ENCODE assay signal across 11 mouse cellular contexts in genomic region chr14:22183195-22183594, GRCm38 (mm10).
DNase-seq lines count a peak whose midpoint lies in the region; ATAC-seq and TF ChIP-seq lines count a peak whose summit lies in the region.
"Had no signal": no experiment of that assay in that cellular context is flagged by ENCODE, and none has a peak within 500 bp of the region (broad histone marks: within the 10 kb centered on the region; RNA-seq: fewer than 3 reads in every experiment).

No protein-coding gene starts in this region.

- H3K27ac ChIP-seq in MEL (ENCODE audit: control insufficient read depth, low read depth, low read length): peak overlapping the region; percentile 88
- H3K27ac ChIP-seq in liver, embryonic 14.5 days: no peak overlapping the region
- no peak overlapping the region for H3K27ac ChIP-seq in hindbrain, embryonic 11.5 days (ENCODE audit: low read depth, low read length)
- no peak overlapping the region for H3K27ac ChIP-seq in forebrain, embryonic 14.5 days (ENCODE audit: low read depth, low read length)
- H3K27ac ChIP-seq: heart, embryonic 13.5 days; macrophage had no signal

- H3K9me3 ChIP-seq in MEL (replicated peaks; ENCODE audit: insufficient read depth, low read length): no peaks in the 10 kb centered on the region
- no peaks in the 10 kb centered on the region for H3K9me3 ChIP-seq in liver, embryonic 14.5 days (ENCODE audit: control insufficient read depth, low read length)
- H3K9me3 ChIP-seq in hindbrain, embryonic 11.5 days (ENCODE audit: control insufficient read depth, low read length): no peaks in the 10 kb centered on the region
- no peaks in the 10 kb centered on the region for H3K9me3 ChIP-seq in forebrain, embryonic 14.5 days (replicated peaks; ENCODE audit: control insufficient read depth, low read length)
- H3K9me3 ChIP-seq: heart, embryonic 13.5 days had no signal

- peaks cover 0 to 28% of the 10 kb centered on the region in 2 experiments; a peak in 2 of 4 replicates for H3K36me3 ChIP-seq in MEL (ENCODE audit: control insufficient read depth in 1 of 2, insufficient read depth in 2 of 2, low read length in 2 of 2)
- no peaks in the 10 kb centered on the region for H3K36me3 ChIP-seq in liver, embryonic 14.5 days (replicated peaks; ENCODE audit: control insufficient read depth, insufficient read depth, low read depth)
- no peaks in the 10 kb centered on the region for H3K36me3 ChIP-seq in hindbrain, embryonic 11.5 days (ENCODE audit: control insufficient read depth, insufficient read depth, low read length)
- no peaks in the 10 kb centered on the region for H3K36me3 ChIP-seq in forebrain, embryonic 14.5 days (ENCODE audit: control insufficient read depth, insufficient read depth, low read length)
- H3K36me3 ChIP-seq: heart, embryonic 13.5 days had no signal

- H3K4me1 ChIP-seq in MEL (ENCODE audit: control insufficient read depth in 1 of 2, insufficient read depth in 2 of 2, low read length in 2 of 2): peaks cover 10 to 23% of the 10 kb centered on the region in 2 experiments
- H3K4me1 ChIP-seq in liver, embryonic 14.5 days (replicated peaks; ENCODE audit: control insufficient read depth in 2 of 2, insufficient read depth in 2 of 2, low read length in 1 of 2): peaks cover 0 to 4% of the 10 kb centered on the region in 2 experiments; a peak in 2 of 4 replicates
- no peaks in the 10 kb centered on the region for H3K4me1 ChIP-seq in hindbrain, embryonic 11.5 days (replicated peaks; ENCODE audit: control insufficient read depth, insufficient read depth, low read length)
- no peaks in the 10 kb centered on the region for H3K4me1 ChIP-seq in forebrain, embryonic 14.5 days (ENCODE audit: control insufficient read depth, insufficient read depth, low read length)
- H3K4me1 ChIP-seq: heart, embryonic 13.5 days had no signal

- WGBS in liver, embryonic 14.5 days (ENCODE audit: insufficient replicate concordance): 8% methylated on average over 3 of the region's 3 CpGs
- 85% methylated on average over 3 of the region's 3 CpGs for WGBS in hindbrain, embryonic 11.5 days
- 88% methylated on average over 3 of the region's 3 CpGs for WGBS in forebrain, embryonic 14.5 days

- TF ChIP-seq CTCF in MEL (IDR thresholded peaks at IDR 0.05 in 2 of 3, conservative IDR thresholded peaks at IDR 0.05 in 1 of 3; ENCODE audit: control insufficient read depth in 1 of 3, insufficient read depth in 1 of 3, low read depth in 2 of 3, low read length in 3 of 3, poor library complexity in 1 of 3, severe bottlenecking in 1 of 3): no peak
- TF ChIP-seq CTCF in liver, embryonic 14.5 days (IDR thresholded peaks at IDR 0.05; ENCODE audit: low read depth): no peak

- no peaks in the 10 kb centered on the region for H3K79me2 ChIP-seq in MEL (ENCODE audit: control insufficient read depth, insufficient read depth, low read length, poor library complexity)

- no peak overlapping the region for H3K4me2 ChIP-seq in liver, embryonic 14.5 days (ENCODE audit: low read depth)
- no peak overlapping the region for H3K4me2 ChIP-seq in hindbrain, embryonic 11.5 days (replicated peaks; ENCODE audit: low read depth, low read length)
- H3K4me2 ChIP-seq in forebrain, embryonic 14.5 days (ENCODE audit: low read length): no peak overlapping the region
- H3K4me2 ChIP-seq: heart, embryonic 13.5 days had no signal

- TF ChIP-seq POLR2A in MEL (IDR thresholded peaks at IDR 0.05; ENCODE audit: control insufficient read depth in 1 of 2, insufficient read depth in 1 of 2, low read depth in 1 of 2, low read length in 2 of 2, poor library complexity in 1 of 2): peak in 1 of 2 experiments; percentile 42; a peak in 1 of 4 replicates

- peak; percentile 71 to 83 for TF ChIP-seq EP300 in MEL (IDR thresholded peaks at IDR 0.05; ENCODE audit: low read depth in 1 of 2, low read length in 2 of 2)
- no peak for TF ChIP-seq EP300 in liver, embryonic 14.5 days (IDR thresholded peaks at IDR 0.05; ENCODE audit: low read depth)

- DNase-seq in CD4-positive helper T cell, adult 2 months (ENCODE audit: low read depth, low spot score): peak; percentile 37
- DNase-seq in MEL (ENCODE audit: low read depth, low spot score): peak; percentile 91
- DNase-seq in liver, embryonic 14.5 days (ENCODE audit: low read depth in 3 of 3, low spot score in 3 of 3): peak in 2 of 3 experiments; percentile 9 to 10
- DNase-seq in thymus, adult 18-20 months: peak; percentile 25 to 46
- DNase-seq in adrenal gland, adult (ENCODE audit: inconsistent age in 2 of 2, low spot score in 1 of 2): no peak
- DNase-seq in hindbrain, embryonic 11.5 days (ENCODE audit: low spot score): no peak
- no peak for DNase-seq in forebrain, embryonic 14.5 days (ENCODE audit: low spot score)
- DNase-seq: embryo, embryonic 11 days had no signal

- ATAC-seq in liver, embryonic 14.5 days (ENCODE audit: insufficient read depth): no peak
- ATAC-seq in hindbrain, embryonic 11.5 days (ENCODE audit: low FRiP score): no peak
- ATAC-seq in forebrain, embryonic 14.5 days: no peak
- ATAC-seq: hindbrain, embryonic 16.5 days had no signal

- no peak for TF ChIP-seq RAD21 in MEL (IDR thresholded peaks at IDR 0.05; ENCODE audit: low read depth, low read length)

- no peak overlapping the region for H3K4me3 ChIP-seq in MEL (ENCODE audit: control insufficient read depth in 1 of 2, insufficient read depth in 1 of 2, low read depth in 2 of 2, low read length in 2 of 2)
- H3K4me3 ChIP-seq in liver, embryonic 14.5 days (ENCODE audit: insufficient read depth in 1 of 2, low read depth in 2 of 2, low read length in 2 of 2): no peak overlapping the region
- no peak overlapping the region for H3K4me3 ChIP-seq in hindbrain, embryonic 11.5 days (ENCODE audit: low read depth, low read length)
- no peak overlapping the region for H3K4me3 ChIP-seq in forebrain, embryonic 14.5 days (ENCODE audit: low read depth, low read length)
- H3K4me3 ChIP-seq: heart, embryonic 13.5 days had no signal

- H3K27me3 ChIP-seq in MEL (ENCODE audit: control insufficient read depth in 1 of 2, insufficient read depth in 2 of 2, low read length in 2 of 2): no peaks in the 10 kb centered on the region
- H3K27me3 ChIP-seq in liver, embryonic 14.5 days (ENCODE audit: control insufficient read depth, insufficient read depth, low read length): no peaks in the 10 kb centered on the region
- no peaks in the 10 kb centered on the region for H3K27me3 ChIP-seq in hindbrain, embryonic 11.5 days (ENCODE audit: control insufficient read depth, insufficient read depth, low read length)
- no peaks in the 10 kb centered on the region for H3K27me3 ChIP-seq in forebrain, embryonic 14.5 days (replicated peaks; ENCODE audit: control insufficient read depth, insufficient read depth, low read length)

- H3K9ac ChIP-seq in MEL (ENCODE audit: control insufficient read depth, low read depth, low read length, poor library complexity, severe bottlenecking): peak overlapping the region; percentile 33; the same call in 1 of the 2 replicates
- H3K9ac ChIP-seq in liver, embryonic 14.5 days (replicated peaks): no peak overlapping the region
- no peak overlapping the region for H3K9ac ChIP-seq in hindbrain, embryonic 11.5 days (ENCODE audit: low read depth, low read length)
- H3K9ac ChIP-seq in forebrain, embryonic 14.5 days (ENCODE audit: low read length): no peak overlapping the region
- H3K9ac ChIP-seq: heart, embryonic 13.5 days had no signal

TF ChIP-seq in MEL, 35 proteins besides CTCF, POLR2A, EP300 and RAD21:
- TF ChIP-seq CHD2 (IDR thresholded peaks at IDR 0.05; ENCODE audit: low read length) (no peak), GATA1 (IDR thresholded peaks at IDR 0.05; ENCODE audit: low read depth, low read length) (peak; percentile 78), TCF12 (IDR thresholded peaks at IDR 0.05; ENCODE audit: low read depth, low read length) (peak; percentile 73), ETS1 (IDR thresholded peaks at IDR 0.05; ENCODE audit: low read depth, low read length) (peak; percentile 87), ZMIZ1 (IDR thresholded peaks at IDR 0.05; ENCODE audit: low read depth, low read length) (no peak), RCOR1 (IDR thresholded peaks at IDR 0.05; ENCODE audit: low read depth, low read length) (0 out of 2 replicates have a peak, but pooled peaks have one; percentile 55), TAL1 (IDR thresholded peaks at IDR 0.05; ENCODE audit: low read length) (peak; percentile 80), MYC (IDR thresholded peaks at IDR 0.05; ENCODE audit: low read depth, low read length) (no peak), NELFE (IDR thresholded peaks at IDR 0.05; ENCODE audit: low read depth, low read length) (no peak), ELF1 (IDR thresholded peaks at IDR 0.05; ENCODE audit: low read depth, low read length) (peak; percentile 61; the same call in 1 of the 2 replicates), MAFK (IDR thresholded peaks at IDR 0.05; ENCODE audit: borderline replicate concordance, low read depth, low read length) (no peak), MYB (IDR thresholded peaks at IDR 0.05; ENCODE audit: low read depth, low read length) (no peak), UBTF (IDR thresholded peaks at IDR 0.05; ENCODE audit: borderline replicate concordance, insufficient read depth, low read depth, low read length) (no peak), HCFC1 (IDR thresholded peaks at IDR 0.05; ENCODE audit: low read depth, low read length) (0 out of 2 replicates have a peak, but pooled peaks have one; percentile 23), POLR2AphosphoS2 (IDR thresholded peaks at IDR 0.05; ENCODE audit: low read length) (no peak), KAT2A (conservative IDR thresholded peaks at IDR 0.05; ENCODE audit: low read depth, low read length) (no peak), MAZ (IDR thresholded peaks at IDR 0.05; ENCODE audit: low read depth, low read length) (no peak), MXI1 (IDR thresholded peaks at IDR 0.05; ENCODE audit: low read depth, low read length) (no peak), SMC3 (IDR thresholded peaks at IDR 0.05; ENCODE audit: low read depth, low read length) (no peak), CHD1 (IDR thresholded peaks at IDR 0.05; ENCODE audit: low read depth, low read length) (no peak), E2F4 (IDR thresholded peaks at IDR 0.05; ENCODE audit: borderline replicate concordance, low read depth, low read length) (no peak), TBP (IDR thresholded peaks at IDR 0.05; ENCODE audit: low read depth, low read length) (peak; percentile 36; the same call in 1 of the 2 replicates), ZNF384 (IDR thresholded peaks at IDR 0.05; ENCODE audit: low read depth, low read length) (no peak)

Comparison
In these comparisons a context has a peak if more than half of its experiments do, and no peak if none do; other contexts are left out.
1. DNase-seq: peak in CD4-positive helper T cell, adult 2 months (single experiment), MEL (single experiment), liver, embryonic 14.5 days (2 of 3) and thymus, adult 18-20 months (2 of 2); none in adrenal gland, adult (0 of 2), hindbrain, embryonic 11.5 days (single experiment) and forebrain, embryonic 14.5 days (single experiment).